Comparison of ENCODE assay signal across 8 mouse cellular contexts in the genomic region with DNA sequence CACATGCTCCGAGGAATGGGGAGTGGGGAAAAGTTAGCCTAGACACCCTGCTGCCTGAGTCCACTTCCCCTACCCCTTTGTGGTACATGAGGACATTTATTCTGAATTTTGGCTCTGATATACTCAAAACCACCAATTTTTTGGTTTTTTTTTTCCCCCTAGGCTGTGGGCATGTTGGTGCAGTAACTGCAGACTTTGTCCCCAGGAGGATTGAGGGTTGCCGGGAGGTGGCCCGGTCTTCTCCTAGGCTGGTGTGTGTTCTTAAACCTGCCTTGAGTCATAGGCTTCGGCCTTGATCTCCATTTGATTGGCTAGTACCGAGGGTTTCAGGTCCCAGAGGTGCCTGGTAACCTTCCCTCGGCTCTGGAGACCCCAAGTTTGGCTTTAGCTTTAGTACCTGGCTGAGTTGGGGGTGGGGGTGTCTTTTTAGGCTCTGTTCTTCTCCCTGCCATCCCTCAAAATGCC. TPM values are rescaled to one million over a fixed set of nuclear protein-coding genes. Genes with fewer than 3 reads are reported as not detected.
DNase-seq lines count a peak whose midpoint lies in the region; ATAC-seq and TF ChIP-seq lines count a peak whose summit lies in the region.

No protein-coding gene starts in this region.

- no peak for DNase-seq in heart, postnatal 25 days (ENCODE audit: low spot score)
- DNase-seq in ES-E14 (ENCODE audit: low read depth, low spot score) = no peak
- DNase-seq in frontal cortex, postnatal 14 days (ENCODE audit: low spot score in 2 of 2) = no peak
- DNase-seq in cerebellum, postnatal 4 days (ENCODE audit: low spot score in 2 of 2) = no peak
- no peak for DNase-seq in yolk sac, embryonic 10.5 days (ENCODE audit: low spot score)

- H3K9ac ChIP-seq in heart, embryonic 11.5 days (ENCODE audit: low read depth, low read length) = peak overlapping the region; percentile 91
- H3K9ac ChIP-seq in ES-E14 (ENCODE audit: insufficient read depth, low read depth, low read length, poor library complexity, severe bottlenecking) = peak overlapping the region; percentile 89; the same call in 1 of the 2 replicates
- peak overlapping the region; percentile 100 for H3K9ac ChIP-seq in hindbrain, embryonic 13.5 days
- H3K9ac ChIP-seq in liver, embryonic 16.5 days (ENCODE audit: low read depth, low read length) = peak overlapping the region; percentile 96

- H3K4me2 ChIP-seq in heart, embryonic 11.5 days = peak overlapping the region; percentile 81
- peak overlapping the region; percentile 98 for H3K4me2 ChIP-seq in hindbrain, embryonic 13.5 days
- H3K4me2 ChIP-seq in liver, embryonic 16.5 days (ENCODE audit: low read depth, low read length) = peak overlapping the region; percentile 86

- no peaks in the 10 kb centered on the region for H3K9me3 ChIP-seq in heart, embryonic 11.5 days (replicated peaks; ENCODE audit: control insufficient read depth, low read length)
- H3K9me3 ChIP-seq in ES-E14 (ENCODE audit: control insufficient read depth, insufficient read depth, low read depth, low read length) = no peaks in the 10 kb centered on the region
- no peaks in the 10 kb centered on the region for H3K9me3 ChIP-seq in hindbrain, embryonic 13.5 days
- no peaks in the 10 kb centered on the region for H3K9me3 ChIP-seq in liver, embryonic 16.5 days (replicated peaks; ENCODE audit: control insufficient read depth, low read length)

- peak overlapping the region; percentile 83 for H3K4me3 ChIP-seq in heart, embryonic 11.5 days (ENCODE audit: low read depth, low read length)
- H3K4me3 ChIP-seq in ES-E14 (ENCODE audit: insufficient read depth in 1 of 2, low read depth in 1 of 2, low read length in 2 of 2, poor library complexity in 1 of 2, severe bottlenecking in 1 of 2) = peak overlapping the region; percentile 92 to 96
- peak overlapping the region; percentile 98 for H3K4me3 ChIP-seq in hindbrain, embryonic 13.5 days
- H3K4me3 ChIP-seq in liver, embryonic 16.5 days (ENCODE audit: low read depth, low read length) = peak overlapping the region; percentile 93

- H3K36me3 ChIP-seq in heart, embryonic 11.5 days (ENCODE audit: control insufficient read depth, insufficient read depth, low read length) = no peaks in the 10 kb centered on the region
- peaks cover 2% of the 10 kb centered on the region; the same call in 1 of the 2 replicates for H3K36me3 ChIP-seq in ES-E14 (ENCODE audit: control insufficient read depth, insufficient read depth, low read length, poor library complexity, severe bottlenecking)
- H3K36me3 ChIP-seq in hindbrain, embryonic 13.5 days = no peaks in the 10 kb centered on the region
- H3K36me3 ChIP-seq in liver, embryonic 16.5 days (ENCODE audit: control insufficient read depth, insufficient read depth) = no peaks in the 10 kb centered on the region

- in situ Hi-C loops in ES-E14 (cut with MboI; ENCODE audit: low sequenced_read_pairs in 2 of 2, unreplicated experiment in 2 of 2) = no loop called here

- no peak for ATAC-seq in heart, embryonic 11.5 days (replicated peaks; ENCODE audit: insufficient number of reproducible peaks, low FRiP score, low TSS enrichment)
- ATAC-seq in hindbrain, embryonic 13.5 days (ENCODE audit: low FRiP score) = no peak
- no peak for ATAC-seq in liver, embryonic 16.5 days (ENCODE audit: low read depth)

- intact Hi-C loops in heart, postnatal 25 days (cut with DNase I) = loop anchor here (2.0 to 5.0 kb wide), 2 partner anchors 39 to 84 kb away; no protein-coding TSS in a partner anchor

- H3K27me3 ChIP-seq in heart, embryonic 11.5 days (ENCODE audit: control insufficient read depth, insufficient read depth, low read length) = no peaks in the 10 kb centered on the region
- no peaks in the 10 kb centered on the region for H3K27me3 ChIP-seq in hindbrain, embryonic 13.5 days
- no peaks in the 10 kb centered on the region for H3K27me3 ChIP-seq in liver, embryonic 16.5 days (ENCODE audit: control insufficient read depth, insufficient read depth, low read depth, low read length)

- WGBS in heart, embryonic 11.5 days (ENCODE audit: insufficient replicate concordance) = 52% methylated on average over 6 of the region's 6 CpGs
- 24% methylated on average over 6 of the region's 6 CpGs for WGBS in hindbrain, embryonic 13.5 days
- 21% methylated on average over 6 of the region's 6 CpGs for WGBS in liver, embryonic 16.5 days (ENCODE audit: insufficient replicate concordance)

- peaks cover 50% of the 10 kb centered on the region for H3K4me1 ChIP-seq in heart, embryonic 11.5 days (ENCODE audit: control insufficient read depth, insufficient read depth, low read length)
- H3K4me1 ChIP-seq in ES-E14 (ENCODE audit: control insufficient read depth in 2 of 2, insufficient read depth in 2 of 2, low read length in 2 of 2, poor library complexity in 1 of 2) = peaks cover 3 to 35% of the 10 kb centered on the region in 2 experiments; a peak in 3 of 4 replicates
- H3K4me1 ChIP-seq in hindbrain, embryonic 13.5 days (replicated peaks) = peaks cover 59% of the 10 kb centered on the region
- peaks cover 59% of the 10 kb centered on the region for H3K4me1 ChIP-seq in liver, embryonic 16.5 days (ENCODE audit: control insufficient read depth, low read depth, low read length)

- H3K27ac ChIP-seq in heart, embryonic 11.5 days (ENCODE audit: low read depth, low read length) = no peak overlapping the region
- no peak overlapping the region for H3K27ac ChIP-seq in ES-E14 (ENCODE audit: insufficient read depth, low read depth, low read length, poor library complexity, severe bottlenecking)
- H3K27ac ChIP-seq in hindbrain, embryonic 13.5 days = peak overlapping the region; percentile 96
- H3K27ac ChIP-seq in liver, embryonic 16.5 days (ENCODE audit: low read length) = peak overlapping the region; percentile 83

TF ChIP-seq in ES-E14, 5 proteins besides CTCF, POLR2A, EP300 and RAD21:
- TF ChIP-seq CHD2 (IDR thresholded peaks at IDR 0.05; ENCODE audit: low read depth, low read length) = no peak
- no peak for TF ChIP-seq ZNF384 (IDR thresholded peaks at IDR 0.05; ENCODE audit: low read depth, low read length)
- TF ChIP-seq MAFK (IDR thresholded peaks at IDR 0.05; ENCODE audit: insufficient read depth, low read depth, low read length) = no peak
- no peak for TF ChIP-seq HCFC1 (IDR thresholded peaks at IDR 0.05; ENCODE audit: borderline replicate concordance, insufficient read depth, low read length)
- no peak for TF ChIP-seq ZC3H11A (IDR thresholded peaks at IDR 0.05; ENCODE audit: borderline replicate concordance, low read depth, low read length)

RNA-seq across cellular contexts. Expression of a gene that starts 1.7 kb away (rescaled TPM):
- 8.6 and 9.2 TPM in 2 replicates for polyA plus RNA-seq in heart, embryonic 11.5 days (2014; fragmentation: Nextera tagmentation; extraction: Ambion mirVana)
- total RNA-seq in heart, postnatal 25 days (2021) = 10 to 100 TPM; 21.3 to 24.0 TPM
- total RNA-seq in ES-E14 (2012; rRNA removed) = 24.5 and 26.3 TPM in 2 replicates
- 87.3 and 90.2 TPM in 2 replicates for polyA plus RNA-seq in hindbrain, embryonic 13.5 days (2015; fragmentation: Nextera tagmentation; extraction: Ambion mirVana)
- polyA plus RNA-seq in liver, embryonic 16.5 days (2015; fragmentation: Nextera tagmentation; extraction: Ambion mirVana) = 8.4 and 9.1 TPM in 2 replicates

Comparison
In these comparisons a context has a peak if more than half of its experiments do, and no peak if none do; other contexts are left out.
1. H3K27ac ChIP-seq: peak in hindbrain, embryonic 13.5 days (single experiment) and liver, embryonic 16.5 days (single experiment); none in heart, embryonic 11.5 days (single experiment) and ES-E14 (single experiment).
2. Peak in every context shown above with its lines, with median percentiles within 50 percentile points of each other: H3K4me2 ChIP-seq, H3K4me3 ChIP-seq and H3K9ac ChIP-seq.